In genomic region chr9:121371946-121372646, GRCm38 (mm10) we compare ENCODE assay signal across 8 mouse cellular contexts.
A peak's percentile ranks its signal among the peaks of the same experiment; 100 is the strongest.
DNase-seq lines count a peak whose midpoint lies in the region; ATAC-seq lines count a peak whose summit lies in the region.

No protein-coding gene starts in this region.

- WGBS in heart, embryonic 10.5 days: 2% methylated on average over 11 of the region's 13 CpGs
- WGBS in embryonic facial prominence, embryonic 13.5 days: 6% methylated on average over 12 of the region's 13 CpGs
- 5% methylated on average over 12 of the region's 13 CpGs for WGBS in limb, embryonic 12.5 days

- H3K4me1 ChIP-seq in heart, embryonic 10.5 days: peaks cover 54% of the 10 kb centered on the region
- peaks cover 41% of the 10 kb centered on the region for H3K4me1 ChIP-seq in embryonic facial prominence, embryonic 13.5 days
- peaks cover 55% of the 10 kb centered on the region for H3K4me1 ChIP-seq in limb, embryonic 12.5 days (replicated peaks)

- no peaks in the 10 kb centered on the region for H3K36me3 ChIP-seq in heart, embryonic 10.5 days
- H3K36me3 ChIP-seq in embryonic facial prominence, embryonic 13.5 days: no peaks in the 10 kb centered on the region
- H3K36me3 ChIP-seq in limb, embryonic 12.5 days: no peaks in the 10 kb centered on the region

- peak overlapping the region; percentile 32 for H3K9ac ChIP-seq in embryonic facial prominence, embryonic 13.5 days
- peak overlapping the region; percentile 31; the same call in 1 of the 2 replicates for H3K9ac ChIP-seq in limb, embryonic 12.5 days (replicated peaks)

- H3K4me3 ChIP-seq in heart, embryonic 10.5 days: peak overlapping the region; percentile 49
- H3K4me3 ChIP-seq in embryonic facial prominence, embryonic 13.5 days: peak overlapping the region; percentile 36
- H3K4me3 ChIP-seq in limb, embryonic 12.5 days (replicated peaks): peak overlapping the region; percentile 32

- peak; percentile 63 for ATAC-seq in embryonic facial prominence, embryonic 13.5 days (ENCODE audit: insufficient number of reproducible peaks, insufficient read depth, low FRiP score, low TSS enrichment, low read depth)
- ATAC-seq in limb, embryonic 12.5 days (ENCODE audit: insufficient number of reproducible peaks, insufficient read depth, low FRiP score, low TSS enrichment, low read depth): peak; percentile 54
- ATAC-seq in neutrophil, adult 5-6 weeks (ENCODE audit: extremely low read depth, insufficient number of reproducible peaks, low FRiP score, poor library complexity, severe bottlenecking): peak; percentile 13; the same call in 1 of the 2 replicates

- no peaks in the 10 kb centered on the region for H3K27me3 ChIP-seq in heart, embryonic 10.5 days (ENCODE audit: insufficient read depth, poor library complexity, severe bottlenecking)
- no peaks in the 10 kb centered on the region for H3K27me3 ChIP-seq in embryonic facial prominence, embryonic 13.5 days
- H3K27me3 ChIP-seq in limb, embryonic 12.5 days: no peaks in the 10 kb centered on the region

- peak overlapping the region; percentile 67 for H3K4me2 ChIP-seq in embryonic facial prominence, embryonic 13.5 days
- peak overlapping the region; percentile 59 for H3K4me2 ChIP-seq in limb, embryonic 12.5 days

- H3K9me3 ChIP-seq in heart, embryonic 10.5 days: no peaks in the 10 kb centered on the region
- H3K9me3 ChIP-seq in embryonic facial prominence, embryonic 13.5 days: no peaks in the 10 kb centered on the region
- H3K9me3 ChIP-seq in limb, embryonic 12.5 days: no peaks in the 10 kb centered on the region

- no peak for DNase-seq in heart, embryonic 10.5 days (ENCODE audit: low spot score)
- DNase-seq in heart, adult 18-20 months: no peak
- DNase-seq in CD4-positive helper T cell, adult 2 months (ENCODE audit: low read depth, low spot score): peak; percentile 20
- DNase-seq in spleen, adult 18-20 months: no peak
- DNase-seq in kidney, postnatal 10 days: no peak

- peak overlapping the region; percentile 87 for H3K27ac ChIP-seq in heart, embryonic 10.5 days
- H3K27ac ChIP-seq in embryonic facial prominence, embryonic 13.5 days: peak overlapping the region; percentile 83
- peak overlapping the region; percentile 80 for H3K27ac ChIP-seq in limb, embryonic 12.5 days

Comparison
In these comparisons a context has a peak if more than half of its experiments do, and no peak if none do; other contexts are left out.
1. ATAC-seq: peak in every context shown above with its lines; median percentile 63 in embryonic facial prominence, embryonic 13.5 days; 54 in limb, embryonic 12.5 days; 13 in neutrophil, adult 5-6 weeks.